Mouse (Mus musculus) CD4-positive, CD25-positive, alpha-beta regulatory T cell, adult 9 weeks (primary cell): ENCODE results near the gene Wdr20rt. TPM values are rescaled to one million over a fixed set of nuclear protein-coding genes. Genes with fewer than 3 reads are reported as not detected.

Experiments used
- polyA plus RNA-seq: library from polyadenylated mRNA; unstranded; fragments of 100-300 nt; shearing (Covaris generic); gene quantifications from one replicate; pipeline ENCODE4 v1.2.1, GENCODE M21; 2017

The Wdr20rt gene
- polyA plus RNA-seq = not detected

GRCm38 (mm10) chr12:65225467-65225945 is at the start of gene Wdr20rt:
Wdr20rt (plus strand) TSS chr12:65225517.

Other genes with a start within 250 kb of the Wdr20rt start
- 124 TPM for gene Prpf39, start 189.2 kb upstream of the Wdr20rt start, polyA plus RNA-seq
- 262 TPM for gene Fkbp3, start 151.5 kb upstream of the Wdr20rt start, polyA plus RNA-seq
- gene Fancm, start 149.9 kb upstream of the Wdr20rt start, polyA plus RNA-seq = 4.6 TPM
- gene Mis18bp1, start 52.9 kb upstream of the Wdr20rt start, polyA plus RNA-seq = 1.9 TPM